Mouse (Mus musculus) layer of hippocampus, postnatal 14 days (tissue): ENCODE measurements around the gene Nfyc. TPM values are rescaled to one million over a fixed set of nuclear protein-coding genes. Genes with fewer than 3 reads are reported as not detected.

Source experiments
- DNase-seq, 2 experiments: peaks; one replicate each; pipeline ENCODE4 v3.0.0; 2021 to 2022; ENCODE audit warnings: low spot score in 2 of 2, mixed read lengths in 1 of 2
- long read RNA-seq, 2 experiments: library from polyadenylated mRNA; stranded (forward); transcript quantifications; one replicate each; pipeline ENCODE4 v2.0.0; 2021
- total RNA-seq, 2 experiments: library from RNA; stranded (reverse); gene quantifications; 2 replicates each; pipeline ENCODE4 v1.2.3; 2021

The Nfyc gene
- 10 to 100 TPM; 49.1 to 53.8 TPM for total RNA-seq
- long read RNA-seq, experiment 1, transcript Nfyc-201 (10 exons, 1,932 nt), result major isoform, 26 of 45 reads
- long read RNA-seq, experiment 1, partial matches to known transcripts, result 3 of 45 reads
- long read RNA-seq, experiment 1, other reads (novel, unspliced or antisense), result 13 of 45 reads
- long read RNA-seq, experiment 2, transcript Nfyc-201 (10 exons, 1,932 nt), result major isoform, 18 of 37 reads
- long read RNA-seq, experiment 2, partial matches to known transcripts, result 3 of 37 reads
- long read RNA-seq, experiment 2, other reads (novel, unspliced or antisense), result 10 of 37 reads

DNA sequence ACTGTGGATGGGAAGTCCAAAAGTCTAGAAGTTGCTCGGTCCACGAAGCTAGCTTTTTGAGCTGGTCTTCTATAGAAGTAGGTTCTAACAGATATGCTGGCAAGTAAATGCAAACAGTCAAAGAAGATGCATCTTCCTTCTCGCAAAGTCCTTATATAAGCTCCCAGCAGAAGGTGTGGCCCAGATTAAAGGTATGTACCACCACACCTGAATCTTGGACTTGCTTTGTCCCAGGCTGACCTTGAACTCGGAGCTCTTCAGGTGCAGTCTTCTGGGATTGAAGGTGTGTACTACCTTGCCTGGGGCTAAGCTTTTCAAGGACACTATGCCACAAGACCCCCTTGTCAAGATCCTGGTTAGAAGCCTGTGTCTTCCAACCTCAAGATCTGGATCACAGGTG, at the start of gene Nfyc:
Nfyc (minus strand) TSS at position 101 of the 400 bp plus-strand sequence.
- DNase-seq, result no peak

DNA sequence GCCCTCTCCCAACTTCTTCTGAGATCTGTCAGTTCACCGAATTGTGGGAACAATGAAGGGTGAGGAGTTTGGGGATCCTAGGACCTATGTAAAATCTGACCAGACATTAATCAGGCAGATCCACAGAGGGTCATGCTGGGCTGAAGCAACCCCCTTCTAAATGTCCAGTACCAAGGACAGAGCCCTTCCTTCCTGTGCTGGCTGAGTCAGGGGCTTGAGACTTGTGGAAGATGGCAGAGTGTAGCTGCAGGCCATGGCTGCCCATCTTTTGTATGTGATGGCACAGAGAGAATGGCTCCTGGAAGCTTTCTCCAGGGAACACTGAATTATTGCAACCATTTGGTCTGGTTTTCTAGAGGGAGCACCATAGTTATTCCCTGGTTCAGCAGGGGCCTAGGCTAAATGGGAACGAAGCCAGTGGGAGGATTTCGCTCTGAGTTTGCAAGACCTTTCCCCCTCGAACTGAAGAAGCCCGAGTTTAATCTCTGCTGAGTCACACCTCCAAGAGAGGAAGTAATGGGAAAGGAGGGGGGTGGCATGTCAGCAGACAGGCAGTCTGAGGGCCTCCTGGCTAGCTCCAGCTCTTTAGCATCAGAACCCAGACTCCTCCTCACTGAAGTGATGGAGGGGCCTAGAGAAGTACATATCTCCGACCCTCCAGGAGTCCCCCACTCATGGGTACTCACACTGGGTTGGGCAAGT, 49.5 kb upstream of the Nfyc start:
- DNase-seq, result no peak

DNA sequence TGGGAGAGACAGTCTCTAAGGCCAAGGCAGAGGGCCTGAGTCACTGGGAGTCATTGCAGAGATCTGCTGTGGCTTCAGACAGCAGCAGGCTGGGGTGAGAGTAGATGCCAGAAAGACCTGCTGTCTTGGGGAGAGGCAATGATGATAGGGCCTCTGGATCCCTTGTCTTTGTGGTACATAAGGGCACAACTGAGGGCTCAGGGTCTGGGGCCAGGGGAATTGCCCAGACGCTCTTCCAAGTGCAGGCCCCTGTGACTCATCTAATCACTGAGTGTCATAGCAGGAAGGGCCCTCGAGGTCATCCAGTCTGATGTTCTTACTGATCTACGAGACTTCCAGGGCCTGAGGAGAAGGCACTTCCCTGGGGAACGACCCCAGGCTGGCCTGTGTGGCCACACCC, 48.0 kb upstream of the Nfyc start:
- DNase-seq, result no peak

DNA sequence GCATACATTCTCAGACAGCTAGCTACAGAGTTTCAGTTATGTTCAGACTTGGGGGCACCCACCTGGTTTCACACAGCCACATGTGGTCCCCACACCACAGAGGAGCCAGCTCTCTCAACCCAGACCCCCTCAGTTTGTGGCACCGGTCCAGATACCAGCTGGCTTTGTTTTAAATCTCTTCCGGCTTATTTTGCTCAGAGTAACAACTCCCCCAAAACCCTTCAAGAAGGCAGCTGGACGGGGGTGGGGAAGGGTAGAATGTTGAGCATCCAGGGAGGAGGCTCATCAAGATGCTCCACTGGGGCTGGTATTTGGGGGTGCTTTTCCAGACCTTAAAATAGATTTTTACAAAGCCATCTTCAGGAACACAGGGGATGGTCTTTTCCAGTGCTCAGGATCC, 47.4 kb upstream of the Nfyc start:
- DNase-seq, result no peak

DNA sequence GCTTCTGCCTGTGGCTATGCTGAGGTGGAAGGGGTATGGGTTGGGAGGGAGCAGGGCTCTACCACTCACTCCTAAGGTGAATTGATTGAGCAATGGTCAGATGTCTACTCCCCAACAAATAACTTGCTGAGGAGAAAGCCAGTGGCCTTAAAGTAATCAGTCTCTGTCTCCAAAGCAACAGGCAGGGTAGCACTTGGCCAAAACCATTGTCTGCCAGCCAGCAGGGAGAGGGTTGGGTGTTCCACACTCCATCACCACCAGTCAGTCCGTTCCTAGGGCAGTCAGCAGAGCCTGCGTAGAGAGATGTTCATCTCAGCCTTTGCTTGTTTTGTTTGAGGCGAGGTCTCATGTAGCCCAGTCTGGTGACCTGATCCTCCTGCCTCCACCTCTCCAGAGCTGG, 44.6 kb upstream of the Nfyc start:
- no peak for DNase-seq

DNA sequence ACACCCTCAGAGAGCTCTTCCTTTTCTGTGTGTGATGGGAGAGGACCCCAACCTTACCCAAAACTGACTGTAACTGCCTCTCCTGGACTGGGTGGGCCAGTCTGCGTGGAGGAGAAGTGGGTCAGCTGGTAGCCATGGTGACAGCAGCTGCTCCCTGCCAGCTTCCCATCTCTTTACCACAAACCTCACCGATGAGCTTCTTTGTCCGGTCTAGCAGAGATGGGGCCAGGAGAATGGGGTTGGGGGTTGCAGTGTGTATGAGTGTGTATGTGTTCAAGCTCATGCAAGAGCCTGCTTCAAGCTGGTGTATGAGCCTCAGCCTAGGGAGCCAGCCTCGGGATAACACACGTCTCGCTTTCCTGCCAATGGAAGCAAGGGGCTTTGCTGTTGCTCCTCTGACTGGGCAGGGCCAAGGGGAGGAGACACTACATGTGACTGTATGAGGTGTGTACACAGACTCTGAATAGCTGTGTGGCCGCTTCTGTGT, 38.9 kb upstream of the Nfyc start:
- no peak for DNase-seq

DNA sequence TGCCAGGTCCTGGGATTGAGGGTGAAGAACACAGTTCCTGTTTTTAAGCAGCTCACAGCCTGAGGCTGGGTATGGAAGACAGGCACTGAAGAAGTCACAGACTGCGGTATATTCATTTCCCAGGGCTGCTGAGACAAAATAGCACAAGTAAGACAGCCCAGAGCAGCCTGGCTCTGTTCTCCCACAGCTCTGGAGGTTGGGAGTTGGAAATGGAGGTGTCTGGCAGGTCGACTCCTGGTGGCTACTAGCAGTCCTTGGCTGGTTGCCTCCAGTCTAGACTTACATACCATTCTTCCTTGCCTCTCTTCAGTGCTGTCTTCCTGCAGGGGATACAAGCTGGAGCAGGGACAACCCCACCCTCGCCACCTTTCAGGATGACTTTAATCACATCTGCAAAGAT, 37.6 kb upstream of the Nfyc start:
- no peak for DNase-seq

DNA sequence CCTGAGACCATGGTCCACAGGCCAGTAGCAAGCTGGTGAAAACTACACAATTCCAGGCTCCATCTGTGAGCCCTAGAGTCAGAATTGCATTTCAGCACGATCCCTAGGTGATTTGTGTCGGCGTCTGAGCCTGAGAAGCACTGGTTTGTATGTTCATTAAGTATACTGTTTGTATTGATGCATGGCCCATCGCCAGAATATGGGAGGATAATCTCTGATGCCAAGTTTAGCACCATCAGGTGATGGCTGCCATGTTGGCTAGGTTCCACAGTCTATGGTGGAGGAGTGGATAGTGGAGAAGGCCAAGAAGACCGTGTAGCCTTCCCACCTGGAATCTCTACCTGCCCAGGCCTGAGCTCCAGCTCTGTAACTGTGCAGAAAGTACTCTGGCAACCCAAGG, 36.9 kb upstream of the Nfyc start:
- DNase-seq, result no peak

DNA sequence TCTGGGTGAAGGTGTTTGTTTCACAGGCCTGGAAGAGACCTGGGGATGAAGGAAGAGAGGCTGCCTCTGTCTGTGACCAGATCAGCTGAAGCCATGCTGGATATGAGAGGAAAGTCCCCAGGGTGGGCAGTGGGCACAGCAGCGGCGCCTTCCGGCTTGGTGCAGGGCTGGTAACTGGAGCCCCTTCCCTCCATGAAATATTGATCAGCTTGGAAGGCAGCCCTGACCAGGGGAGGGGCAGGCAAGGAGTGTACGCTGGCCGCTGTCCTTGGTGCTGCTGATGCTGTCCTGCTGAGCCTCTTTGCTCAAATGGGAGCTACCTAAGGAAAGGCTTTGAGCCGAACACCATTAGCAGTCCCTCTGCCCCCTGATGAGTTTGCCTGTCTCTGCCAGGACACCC, 34.8 kb upstream of the Nfyc start:
- no peak for DNase-seq

DNA sequence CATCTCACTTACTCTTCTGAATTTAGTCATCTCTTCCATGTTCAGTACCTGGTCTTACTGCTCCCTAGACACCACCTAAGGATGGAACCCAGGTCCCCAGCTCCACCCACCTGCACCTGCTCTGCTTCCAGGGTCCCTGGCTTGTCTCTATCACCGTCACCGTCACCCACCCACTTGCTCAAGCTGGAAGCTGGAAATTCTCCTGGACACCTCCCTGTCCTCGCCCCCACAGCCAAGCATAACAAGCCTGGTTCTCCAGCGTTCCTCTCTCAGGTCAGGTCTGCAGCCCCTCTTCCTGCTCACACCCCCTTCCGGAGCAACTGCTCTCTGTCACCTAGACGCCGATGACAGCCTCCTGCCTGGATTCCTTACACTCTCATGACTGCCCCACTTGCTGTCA, 28.5 kb upstream of the Nfyc start:
- no peak for DNase-seq

DNA sequence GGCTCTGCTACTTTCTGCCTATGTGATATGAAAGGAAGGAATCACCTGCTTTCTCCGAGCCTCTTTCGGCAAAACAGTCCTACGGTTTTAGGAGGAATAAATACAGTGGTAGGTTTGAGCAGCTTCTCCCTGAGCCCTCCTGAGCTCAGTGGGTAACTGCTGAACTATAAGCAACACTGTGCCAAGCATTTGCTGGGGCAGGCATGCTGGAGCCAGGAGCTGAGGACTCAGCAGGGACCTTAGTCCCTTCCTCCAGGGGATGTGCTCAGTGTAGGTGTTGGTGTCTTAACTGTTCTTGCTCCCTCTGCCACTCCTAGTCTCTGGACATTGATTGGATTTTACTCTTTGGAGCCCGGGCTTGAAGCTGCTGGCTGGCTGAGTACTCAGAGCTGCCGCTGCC, 25.0 kb upstream of the Nfyc start:
- no peak for DNase-seq

DNA sequence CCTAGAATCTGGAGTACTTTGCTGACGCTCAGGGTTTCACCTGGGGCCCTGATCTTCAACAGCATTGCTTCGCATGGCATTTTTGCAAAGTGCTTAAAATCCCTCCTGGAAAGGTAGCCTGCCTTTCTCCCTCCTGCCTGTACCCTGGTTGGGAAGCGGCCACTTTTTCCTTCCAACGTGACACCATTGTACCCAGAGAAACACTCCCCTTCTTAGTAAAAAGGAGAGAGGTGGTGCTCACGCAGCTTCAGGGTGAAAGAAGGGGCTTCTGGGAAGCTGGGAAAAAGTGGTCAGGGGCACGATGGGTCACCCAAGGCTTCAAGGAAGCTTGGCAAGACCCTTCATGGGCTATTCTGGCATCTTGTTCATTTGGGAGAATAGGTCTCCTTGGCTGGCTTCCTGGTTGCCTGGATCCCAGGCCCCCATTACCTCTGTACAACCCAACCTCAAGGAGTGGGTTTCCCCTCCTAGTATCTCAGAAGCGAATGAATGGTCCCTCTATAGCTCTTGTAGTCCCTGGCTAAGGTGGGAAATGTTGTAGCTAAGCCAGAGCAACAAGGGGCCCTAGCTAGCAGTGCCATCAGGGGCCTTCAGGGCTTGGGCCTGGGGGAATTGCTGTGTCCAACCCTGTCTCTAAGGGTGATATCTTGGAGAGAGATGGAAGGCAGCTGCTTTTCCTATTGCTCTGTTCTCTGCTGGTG, 24.1 kb upstream of the Nfyc start:
- DNase-seq, result no peak

DNA sequence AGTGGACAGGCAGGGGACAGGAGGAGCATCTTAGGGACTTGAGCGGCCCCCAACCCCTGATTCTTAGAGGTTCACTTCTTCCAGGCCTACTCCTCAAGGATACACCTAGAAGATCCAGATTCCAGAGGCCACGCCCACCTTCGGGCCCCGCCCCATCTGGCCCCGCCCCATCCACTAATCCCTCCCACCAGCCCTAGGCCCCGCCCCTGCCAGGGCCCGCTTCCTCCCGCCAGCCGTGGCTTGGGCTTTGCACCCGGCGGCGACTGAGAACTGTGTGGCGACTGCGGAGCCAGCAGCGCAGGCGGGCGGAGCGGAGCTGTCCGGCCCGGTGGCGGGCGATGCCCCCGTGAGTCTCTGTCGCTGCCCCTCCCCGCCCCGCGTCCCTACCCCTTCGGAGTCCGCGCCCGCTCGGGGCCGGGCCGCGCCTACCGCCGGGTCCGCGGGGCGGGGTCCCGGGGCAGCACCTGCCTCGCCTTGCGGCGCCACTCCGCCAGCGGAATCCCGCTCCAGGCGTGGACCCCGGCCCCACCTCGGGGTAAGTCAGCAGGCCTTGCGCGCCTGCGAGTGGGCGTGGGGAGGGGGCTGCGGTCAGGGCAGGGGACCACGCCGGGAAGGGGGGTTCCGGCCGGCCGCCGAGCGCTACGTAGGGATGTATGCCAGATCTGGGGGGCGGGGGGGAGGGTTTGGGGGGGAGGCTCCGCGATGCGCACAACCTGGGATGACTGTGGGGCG, 23.4 kb upstream of the Nfyc start, which contains the start of gene Rims3:
Rims3 (plus strand) TSS at position 229 of the 732 bp plus-strand sequence.
- DNase-seq, result peak in 1 of 2 experiments; percentile 33

DNA sequence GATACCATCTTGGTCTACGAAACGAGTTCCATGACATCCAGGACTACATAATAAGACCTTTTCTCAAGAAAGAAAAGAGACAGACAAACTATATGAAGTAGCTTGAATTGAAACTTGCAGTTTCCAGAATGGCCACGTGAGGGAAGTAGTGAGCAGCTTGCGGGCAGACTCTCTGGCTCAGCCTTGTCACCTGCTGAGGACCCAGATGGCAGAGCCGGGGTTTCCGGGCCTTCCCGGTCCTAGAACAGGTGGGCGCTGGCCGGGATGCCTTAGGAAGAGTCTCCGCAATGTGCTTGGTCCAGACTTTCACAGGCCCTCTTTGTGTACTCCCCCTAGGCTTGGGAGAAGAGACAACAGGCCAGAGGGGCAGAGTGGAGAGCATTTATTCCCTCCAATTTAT, 19.6 kb upstream of the Nfyc start:
- DNase-seq, result peak; percentile 64 to 69

DNA sequence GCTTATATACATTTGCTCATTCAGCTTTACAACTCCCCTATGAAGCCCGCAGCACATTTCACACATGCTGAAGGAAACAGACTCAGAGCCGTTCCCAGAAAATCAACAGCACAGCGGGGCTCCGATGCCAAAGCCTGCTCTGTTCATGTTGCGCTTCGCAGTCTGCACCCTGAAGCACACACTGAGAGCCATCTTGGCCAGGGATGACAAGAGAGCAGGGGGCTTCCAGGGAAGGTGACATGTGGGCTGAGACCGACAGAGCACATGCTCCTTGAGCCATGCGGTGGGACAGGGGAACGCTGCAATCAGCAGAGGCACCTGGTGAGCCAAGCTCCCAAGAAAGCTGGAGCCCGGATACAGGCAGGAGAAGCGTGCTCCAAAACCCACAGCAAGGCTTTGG, 18.1 kb upstream of the Nfyc start:
- no peak for DNase-seq

DNA sequence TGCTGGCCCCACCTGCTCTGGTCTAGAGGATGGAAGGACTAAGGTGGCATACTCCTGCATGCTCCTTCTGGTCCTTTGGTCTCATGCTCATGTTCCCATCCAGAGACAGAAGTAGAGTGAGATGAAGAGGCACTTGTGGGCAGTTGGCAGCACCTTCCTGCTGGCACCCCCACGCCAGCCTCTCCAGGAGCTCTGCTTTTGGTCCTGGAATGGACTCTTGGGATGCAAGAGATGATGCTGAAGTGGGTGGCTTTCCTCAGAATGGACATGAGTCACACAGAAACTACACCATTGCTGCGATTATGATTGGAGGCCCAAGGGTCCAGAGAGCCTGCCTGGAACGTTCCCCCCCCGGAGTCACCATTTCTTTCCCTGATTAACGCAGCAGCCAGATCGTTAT, 17.5 kb upstream of the Nfyc start:
- no peak for DNase-seq

DNA sequence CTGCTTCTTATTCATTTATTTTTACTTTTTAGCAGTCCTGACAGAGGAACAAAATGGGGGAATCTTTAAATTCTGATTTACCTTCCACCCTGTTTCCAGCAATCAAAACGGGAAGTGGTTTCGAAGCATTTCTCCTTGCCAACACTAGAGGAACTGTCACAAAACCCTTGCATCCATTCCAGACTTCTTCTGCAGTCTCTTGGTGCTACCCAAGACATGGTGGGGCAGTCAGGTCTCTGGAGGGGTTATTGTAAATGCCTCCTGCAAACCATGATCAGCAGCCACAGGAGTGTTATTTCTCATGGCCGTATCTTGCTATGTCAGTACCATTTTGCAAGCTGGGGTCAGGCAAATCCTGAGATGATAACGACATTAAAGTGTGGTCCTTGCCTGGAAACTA, 13.7 kb upstream of the Nfyc start:
- no peak for DNase-seq

DNA sequence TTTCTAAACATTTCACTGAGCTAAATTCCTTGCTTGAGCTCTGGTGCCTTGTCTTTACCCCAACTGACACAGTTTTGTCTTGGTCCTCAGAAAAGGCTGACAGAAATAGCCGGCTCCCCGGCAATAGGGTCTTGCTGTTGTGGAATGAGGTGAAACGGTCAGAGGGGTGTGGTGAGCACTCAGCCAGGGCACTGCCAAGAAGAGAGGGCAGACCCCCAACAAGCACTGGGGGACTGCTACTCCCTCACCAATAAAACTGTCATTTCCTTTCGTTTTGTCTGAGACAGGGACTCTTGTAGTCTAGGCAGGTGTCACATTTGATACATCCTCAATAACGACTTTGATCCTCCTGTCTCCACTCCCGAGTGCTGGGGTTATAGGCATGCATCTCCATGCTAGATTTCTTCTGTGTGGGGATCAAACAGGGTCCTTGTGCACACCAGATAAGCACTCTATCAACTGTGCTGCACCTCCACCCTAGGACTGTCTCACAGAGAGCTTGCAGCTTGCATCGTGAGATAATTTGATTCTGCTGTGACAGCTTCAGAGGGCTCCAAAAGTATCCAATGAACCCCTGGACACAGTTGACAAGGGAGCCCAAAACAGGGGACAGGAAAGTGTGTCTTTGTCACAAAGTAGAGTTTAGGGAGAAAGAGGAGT, 13.2 kb upstream of the Nfyc start:
- no peak for DNase-seq

DNA sequence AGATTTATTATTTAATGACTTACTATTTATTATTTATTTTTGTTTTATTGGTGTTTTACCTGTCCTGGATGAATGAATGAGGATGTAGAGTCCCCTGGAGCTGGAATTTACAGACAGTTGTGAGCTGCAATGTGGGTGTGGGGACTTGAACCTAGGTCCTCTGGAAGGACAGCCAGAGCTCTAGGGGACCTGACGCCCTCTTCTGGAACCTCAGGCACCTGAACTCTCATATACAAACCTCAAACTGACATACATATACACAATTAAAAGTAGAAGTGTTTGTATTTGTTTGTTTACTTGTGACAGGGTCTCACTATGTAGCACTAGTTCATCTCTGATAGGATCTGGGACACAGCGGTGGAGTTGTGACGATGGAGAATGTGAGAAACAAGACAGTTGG, 10.0 kb upstream of the Nfyc start:
- no peak for DNase-seq

DNA sequence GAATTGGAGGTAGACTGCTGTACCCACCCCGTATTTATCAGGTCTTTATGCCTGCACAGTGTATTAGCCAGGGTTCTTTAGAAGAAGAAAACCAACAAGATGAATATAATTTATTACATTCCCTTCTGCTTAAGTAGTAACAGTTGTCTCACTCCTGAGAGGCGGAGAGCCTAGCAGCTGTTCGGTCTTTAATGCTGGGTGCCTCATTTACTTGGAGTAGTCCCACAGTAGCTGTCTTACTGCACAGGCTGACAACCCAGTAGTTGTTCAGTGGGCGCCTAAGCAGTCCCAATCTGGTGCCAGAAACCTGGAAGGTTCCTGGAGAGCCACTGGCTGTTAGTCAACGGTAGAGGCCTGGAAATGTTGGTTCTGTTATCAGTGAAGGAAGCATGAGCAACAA, 605 bp downstream of the Nfyc start:
- DNase-seq, result no peak

DNA sequence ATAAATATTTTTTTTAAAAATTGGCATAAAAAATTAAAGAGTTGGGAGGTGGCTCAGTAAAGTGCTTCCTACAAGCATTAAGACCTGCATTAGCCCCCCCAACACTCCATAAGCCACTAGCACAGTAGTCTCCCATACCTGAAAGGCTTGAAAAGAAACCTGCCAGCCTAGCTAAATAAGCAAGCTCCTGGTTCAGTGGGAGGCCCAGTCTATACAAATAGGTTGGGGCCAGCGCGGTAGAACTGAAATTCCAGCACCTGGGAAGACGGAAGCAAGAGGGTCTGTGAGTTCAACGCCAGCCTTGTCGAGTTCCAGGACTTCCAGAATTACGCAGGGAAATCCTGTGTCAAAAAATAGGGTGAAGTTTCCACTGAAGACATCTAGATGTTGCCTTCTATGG, 5.0 kb downstream of the Nfyc start:
- DNase-seq, result no peak
